Mouse (Mus musculus) forebrain, embryonic 11.5 days (tissue): Measurements from ENCODE around the gene Fam118a. TPM values are rescaled to one million over a fixed set of nuclear protein-coding genes. Genes with fewer than 3 reads are reported as not detected.
"Not testable (repeated sequence)": the region's sequence is repeated elsewhere in the genome, so short reads cannot be mapped to it uniquely, and the experiment has no call there.

ENCODE experiments used
- ATAC-seq: fragments of 200-750 bp; cut with Nextera tagmentation; replicated peaks from 2 replicates; pipeline ENCODE4 v1.8.0; 2017; ENCODE audit warnings: moderate TSS enrichment; ENCODE audit not compliant: low FRiP score
- DNase-seq: peaks from one replicate; pipeline ENCODE4 v3.0.0-alpha.2; 2017; ENCODE audit warnings: low spot score
- H3K27ac ChIP-seq: fragments of 300-500 bp; sonication (generic); 2 replicates; pipeline ENCODE4 v1.5.1; 2014; ENCODE audit warnings: low read depth, low read length
- H3K27me3 ChIP-seq: fragments of 300-500 bp; sonication (generic); 2 replicates; pipeline ENCODE4 v1.6.1; 2014; ENCODE audit warnings: mild to moderate bottlenecking, low read length, mixed read lengths; ENCODE audit not compliant: control insufficient read depth, insufficient read depth
- H3K36me3 ChIP-seq: fragments of 300-500 bp; sonication (generic); 2 replicates; pipeline ENCODE4 v1.6.1; 2014; ENCODE audit warnings: mild to moderate bottlenecking, low read length, moderate library complexity, mixed read lengths; ENCODE audit not compliant: control insufficient read depth, insufficient read depth
- H3K4me1 ChIP-seq: fragments of 300-500 bp; sonication (generic); replicated peaks from 2 replicates; pipeline ENCODE4 v1.6.1; 2014; ENCODE audit warnings: low read length, mixed read lengths; ENCODE audit not compliant: control insufficient read depth, insufficient read depth
- H3K4me2 ChIP-seq: fragments of 300-500 bp; sonication (generic); 2 replicates; pipeline ENCODE4 v1.6.1; 2014; ENCODE audit warnings: low read depth, mild to moderate bottlenecking, low read length, moderate library complexity, mixed read lengths; ENCODE audit not compliant: severe bottlenecking
- H3K4me3 ChIP-seq: fragments of 300-500 bp; sonication (generic); 2 replicates; pipeline ENCODE4 v1.5.1; 2014; ENCODE audit warnings: low read depth, low read length
- H3K9ac ChIP-seq: fragments of 300-500 bp; sonication (generic); 2 replicates; pipeline ENCODE4 v1.6.1; 2014; ENCODE audit warnings: low read length
- H3K9me3 ChIP-seq: fragments of 300-500 bp; sonication (generic); 2 replicates; pipeline ENCODE4 v1.6.1; 2016; ENCODE audit warnings: low read length, mixed read lengths; ENCODE audit not compliant: control insufficient read depth
- WGBS: fragments of 180-500 bp; shearing (Covaris S2); extraction: QIAGEN DNeasy Blood & Tissue Kit; methylation state at CpG from one replicate; pipeline ENCODE4 v1.1.7; 2014; 5-methylcytosine and 5-hydroxymethylcytosine counted together
- polyA plus RNA-seq: library from polyadenylated mRNA; unstranded; fragments of >200 nt; fragmentation: Nextera tagmentation; extraction: Ambion mirVana; gene quantifications from 2 replicates; pipeline ENCODE4 v1.2.1, GENCODE M21; 2014

Gene Fam118a
- polyA plus RNA-seq, 1 experiment from 2014 or later: 27.4 TPM

DNA sequence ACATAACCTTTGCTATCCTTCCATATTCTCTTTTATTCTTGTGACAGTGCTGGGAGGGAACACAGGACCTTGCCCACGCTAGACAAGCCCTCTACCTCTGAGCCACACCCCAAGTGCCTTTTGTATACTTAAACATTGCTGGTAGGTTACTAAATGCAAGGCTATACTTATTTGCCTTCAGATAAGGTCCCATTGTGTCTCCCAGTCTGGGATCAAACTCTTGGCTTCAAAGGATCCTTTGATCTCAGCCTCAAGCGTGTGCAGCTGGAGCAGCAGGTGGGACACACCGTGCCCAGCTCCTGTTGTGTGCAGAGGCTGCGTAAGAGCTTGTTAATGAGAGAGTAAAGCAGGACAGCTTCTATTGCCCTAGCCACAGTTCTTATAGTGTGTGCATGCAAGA lies 1.0 kb upstream of the Fam118a start:
- Histone ChIP-seq H3K27me3 (no peaks in the 10 kb centered on the region), H3K36me3 (no peaks in the 10 kb centered on the region), H3K4me3 (no peak overlapping the region), H3K4me1 (no peaks in the 10 kb centered on the region), H3K4me2 (no peak overlapping the region), H3K27ac (no peak overlapping the region), H3K9me3 (no peaks in the 10 kb centered on the region; the same call in 1 of the 2 replicates), H3K9ac (no peak overlapping the region)
- ATAC-seq: no peak
- 43% methylated on average over 4 of the region's 4 CpGs for WGBS
- DNase-seq: no peak

- not testable (repeated sequence) for H3K36me3 ChIP-seq, H3K4me3 ChIP-seq, H3K27ac ChIP-seq, ATAC-seq, H3K27me3 ChIP-seq, DNase-seq, H3K4me2 ChIP-seq, H3K4me1 ChIP-seq, H3K9me3 ChIP-seq, H3K9ac ChIP-seq
- 68% methylated on average over 1 of the region's 1 CpGs for whole genome bisulfite sequencing
Measured at GRCm38 (mm10) chr15:85030643-85031042, 1.9 kb downstream of the Fam118a start.

DNA sequence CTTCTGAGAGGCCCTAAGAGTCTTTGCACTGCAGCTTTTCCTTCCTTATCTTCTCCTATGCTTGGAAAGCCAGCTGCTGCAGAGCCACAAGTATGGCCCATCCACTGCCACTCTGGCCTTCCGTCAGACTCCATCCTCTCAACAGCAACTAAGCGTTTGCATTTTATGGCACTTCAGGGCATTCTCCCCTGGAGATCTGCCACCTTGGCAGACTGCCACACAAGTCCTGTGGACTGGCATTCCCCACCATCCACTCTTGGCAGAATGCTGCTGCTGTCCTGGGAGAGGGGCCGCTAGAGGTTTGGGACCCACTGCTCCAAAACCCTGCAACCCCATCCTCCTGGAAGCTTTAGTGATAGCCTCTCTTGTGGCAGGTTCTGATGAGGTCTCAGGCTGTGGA lies 3.1 kb downstream of the Fam118a start:
- no peaks in the 10 kb centered on the region for H3K4me1 ChIP-seq
- no peak overlapping the region for H3K9ac ChIP-seq
- no peaks in the 10 kb centered on the region; the same call in 1 of the 2 replicates for H3K9me3 ChIP-seq
- H3K4me2 ChIP-seq: no peak overlapping the region
- H3K27ac ChIP-seq: no peak overlapping the region
- H3K27me3 ChIP-seq: peaks cover 6% of the 10 kb centered on the region; the same call in 1 of the 2 replicates
- DNase-seq (no peak), ATAC-seq (no peak)
- 94% methylated on average over 3 of the region's 3 CpGs for WGBS
- H3K36me3 ChIP-seq: no peaks in the 10 kb centered on the region
- H3K4me3 ChIP-seq: no peak overlapping the region

DNA sequence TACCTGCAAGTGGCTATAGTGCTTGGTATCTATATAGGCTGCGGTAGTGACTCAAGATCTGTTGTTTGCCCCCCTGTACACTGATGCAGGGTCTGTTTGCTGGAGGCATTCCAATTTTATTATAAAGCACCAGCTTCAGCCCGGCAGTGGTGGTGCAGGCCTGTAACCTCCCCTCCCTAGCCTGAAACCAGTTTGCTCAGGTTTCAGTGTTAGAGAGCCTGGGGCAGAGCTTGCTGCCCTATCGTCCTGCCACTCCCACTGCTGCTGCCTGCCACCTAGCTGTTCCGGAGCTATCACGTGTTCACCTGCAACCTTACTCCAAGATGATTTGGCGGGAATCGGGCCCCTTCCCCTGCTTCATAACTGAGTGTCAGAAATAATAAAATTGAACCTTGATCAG lies 5.2 kb downstream of the Fam118a start:
- H3K27ac ChIP-seq, H3K27me3 ChIP-seq, H3K36me3 ChIP-seq, H3K4me1 ChIP-seq, H3K9ac ChIP-seq, H3K4me2 ChIP-seq, ATAC-seq, DNase-seq, H3K9me3 ChIP-seq, H3K4me3 ChIP-seq: not testable (repeated sequence)
- WGBS: 55% methylated on average over 7 of the region's 7 CpGs

DNA sequence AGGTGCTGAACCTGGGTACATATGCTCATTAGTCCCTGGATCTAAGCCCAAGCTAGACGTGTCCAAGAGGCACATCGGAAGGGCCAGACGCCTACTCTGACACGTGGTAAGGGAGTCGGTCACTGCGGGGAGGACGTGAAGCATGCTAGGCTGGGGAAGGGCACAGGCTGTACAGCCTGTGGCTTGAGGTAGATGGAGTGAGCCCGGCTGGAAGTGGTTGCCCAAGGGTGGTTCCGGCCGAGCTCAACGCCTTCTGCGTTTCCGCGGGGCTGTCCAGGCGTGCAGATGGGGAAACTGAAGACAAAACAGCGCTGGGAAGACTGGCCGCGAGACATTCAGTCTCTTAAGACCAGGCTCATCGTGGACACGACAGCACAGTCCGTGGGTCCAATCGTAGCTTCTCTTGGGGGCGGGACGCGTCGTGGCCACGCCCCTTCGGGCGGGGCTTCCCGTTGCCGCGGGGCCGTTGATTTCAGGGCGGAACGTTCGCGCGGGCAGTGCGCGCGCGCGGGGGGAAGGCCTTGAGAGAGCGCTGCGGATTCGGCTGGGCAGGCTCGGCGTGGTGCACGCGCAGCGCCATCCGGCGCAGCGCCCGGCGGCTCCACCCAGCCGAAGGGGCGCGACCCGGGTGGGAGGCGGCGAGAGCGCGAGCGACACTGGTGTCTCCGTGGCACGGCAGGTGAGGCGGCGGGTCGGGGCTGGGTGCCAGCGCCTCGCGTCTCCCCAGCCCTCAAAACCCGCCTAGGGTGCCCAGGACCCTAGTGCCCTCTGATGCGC lies 8.0 kb downstream of the Fam118a start:
- H3K36me3 ChIP-seq: no peaks in the 10 kb centered on the region
- ATAC-seq (peak; percentile 94), DNase-seq (peak; percentile 98)
- 0 out of 2 replicates have a peak, but pooled peaks cover 3% of the 10 kb centered on the region for H3K4me1 ChIP-seq
- WGBS: under 1% methylated on average over 68 of the region's 75 CpGs
- peaks cover 8% of the 10 kb centered on the region; the same call in 1 of the 2 replicates for H3K27me3 ChIP-seq
- H3K4me2 ChIP-seq: peak overlapping the region; percentile 58
- peak overlapping the region; percentile 79 for H3K9ac ChIP-seq
- peak overlapping the region; percentile 77 for H3K4me3 ChIP-seq
- H3K27ac ChIP-seq: no peak overlapping the region
- no peaks in the 10 kb centered on the region; the same call in 1 of the 2 replicates for H3K9me3 ChIP-seq

- no peaks in the 10 kb centered on the region for H3K36me3 ChIP-seq
- H3K4me2 ChIP-seq: peak overlapping the region; percentile 58
- H3K9ac ChIP-seq: peak overlapping the region; percentile 79
- H3K9me3 ChIP-seq: no peaks in the 10 kb centered on the region; the same call in 1 of the 2 replicates
- H3K4me1 ChIP-seq: peaks cover 4% of the 10 kb centered on the region; the same call in 1 of the 2 replicates
- ATAC-seq (no peak), DNase-seq (no peak)
- H3K27me3 ChIP-seq: peaks cover 8% of the 10 kb centered on the region; the same call in 1 of the 2 replicates
- peak overlapping the region; percentile 77 for H3K4me3 ChIP-seq
- no peak overlapping the region for H3K27ac ChIP-seq
- 11% methylated on average over 8 of the region's 8 CpGs for WGBS
Measured at GRCm38 (mm10) chr15:85037343-85037690, 8.6 kb downstream of the Fam118a start.

- DNase-seq (no peak), ATAC-seq (no peak)
- H3K9ac ChIP-seq: no peak overlapping the region; the same call in 1 of the 2 replicates
- H3K4me3 ChIP-seq: no peak overlapping the region
- no peaks in the 10 kb centered on the region; the same call in 1 of the 2 replicates for H3K36me3 ChIP-seq
- peaks cover 14% of the 10 kb centered on the region for H3K4me1 ChIP-seq
- H3K27ac ChIP-seq: no peak overlapping the region
- WGBS: 87% methylated on average over 10 of the region's 10 CpGs
- H3K4me2 ChIP-seq: no peak overlapping the region
- H3K9me3 ChIP-seq: no peaks in the 10 kb centered on the region
- H3K27me3 ChIP-seq: peaks cover 5% of the 10 kb centered on the region
Measured at GRCm38 (mm10) chr15:85041546-85042225, 12.9 kb downstream of the Fam118a start.

GRCm38 (mm10) chr15:85042361-85042954 lies 13.7 kb downstream of the Fam118a start:
- Histone ChIP-seq H3K9ac (no peak overlapping the region), H3K27ac (no peak overlapping the region; the same call in 1 of the 2 replicates), H3K27me3 (peaks cover 5% of the 10 kb centered on the region), H3K9me3 (no peaks in the 10 kb centered on the region), H3K4me3 (no peak overlapping the region), H3K4me2 (no peak overlapping the region), H3K36me3 (no peaks in the 10 kb centered on the region; the same call in 1 of the 2 replicates), H3K4me1 (peaks cover 13% of the 10 kb centered on the region)
- peak; percentile 74 for DNase-seq
- peak; percentile 88 for ATAC-seq
- WGBS: 6% methylated on average over 4 of the region's 4 CpGs
